17 mouse cellular contexts compared by ENCODE assay signal in genomic region chr4:82463189-82463715, GRCm38 (mm10).
A peak's percentile ranks its signal among the peaks of the same experiment; 100 is the strongest.
DNase-seq lines count a peak whose midpoint lies in the region; ATAC-seq and TF ChIP-seq lines count a peak whose summit lies in the region.
"Had no signal": no experiment of that assay in that cellular context is flagged by ENCODE, and none has a peak within 500 bp of the region (broad histone marks: within the 10 kb centered on the region; RNA-seq: fewer than 3 reads in every experiment).

No protein-coding gene starts in this region.

- H3K36me3 ChIP-seq in heart, embryonic 16.5 days (ENCODE audit: control insufficient read depth, insufficient read depth), result no peaks in the 10 kb centered on the region; the same call in 1 of the 2 replicates
- no peaks in the 10 kb centered on the region for H3K36me3 ChIP-seq in heart, embryonic 10.5 days
- no peaks in the 10 kb centered on the region for H3K36me3 ChIP-seq in intestine, embryonic 16.5 days (ENCODE audit: control insufficient read depth, insufficient read depth, low read length)
- H3K36me3 ChIP-seq in neural tube, embryonic 15.5 days, result no peaks in the 10 kb centered on the region
- H3K36me3 ChIP-seq: hindbrain, embryonic 15.5 days; liver, embryonic 15.5 days had no signal

- H3K4me3 ChIP-seq in heart, embryonic 16.5 days (ENCODE audit: low read length), result no peak overlapping the region
- no peak overlapping the region for H3K4me3 ChIP-seq in heart, embryonic 10.5 days
- H3K4me3 ChIP-seq in layer of hippocampus, adult 2 months, result no peak overlapping the region
- no peak overlapping the region for H3K4me3 ChIP-seq in intestine, embryonic 16.5 days (ENCODE audit: low read length)
- no peak overlapping the region for H3K4me3 ChIP-seq in neural tube, embryonic 15.5 days (replicated peaks)
- H3K4me3 ChIP-seq: gastrocnemius, adult 2 months; hindbrain, embryonic 15.5 days; liver, embryonic 15.5 days; megakaryocyte, embryonic 14.5 days had no signal

- H3K9ac ChIP-seq in heart, embryonic 16.5 days (ENCODE audit: low read length), result no peak overlapping the region
- H3K9ac ChIP-seq in intestine, embryonic 16.5 days (ENCODE audit: low read depth, low read length), result no peak overlapping the region
- no peak overlapping the region for H3K9ac ChIP-seq in neural tube, embryonic 15.5 days (replicated peaks)
- H3K9ac ChIP-seq: hindbrain, embryonic 15.5 days; liver, embryonic 15.5 days had no signal

- WGBS in heart, embryonic 16.5 days, result 58% methylated on average over 7 of the region's 7 CpGs
- 78% methylated on average over 7 of the region's 7 CpGs for WGBS in heart, embryonic 10.5 days
- 64% methylated on average over 7 of the region's 7 CpGs for WGBS in intestine, embryonic 16.5 days
- 38% methylated on average over 7 of the region's 7 CpGs for WGBS in neural tube, embryonic 15.5 days

- peak overlapping the region; percentile 56; the same call in 1 of the 2 replicates for H3K27ac ChIP-seq in heart, embryonic 16.5 days (ENCODE audit: low read length)
- no peak overlapping the region for H3K27ac ChIP-seq in heart, embryonic 10.5 days
- H3K27ac ChIP-seq in layer of hippocampus, adult 2 months, result 0 out of 2 replicates have a peak overlapping the region, but pooled peaks have one; percentile 14
- H3K27ac ChIP-seq in intestine, embryonic 16.5 days (ENCODE audit: low read length), result 0 out of 2 replicates have a peak overlapping the region, but pooled peaks have one; percentile 28
- peak overlapping the region; percentile 33; the same call in 1 of the 2 replicates for H3K27ac ChIP-seq in neural tube, embryonic 15.5 days (replicated peaks)
- H3K27ac ChIP-seq: hindbrain, embryonic 15.5 days; liver, embryonic 15.5 days had no signal

- no peaks in the 10 kb centered on the region for H3K9me3 ChIP-seq in heart, embryonic 16.5 days (replicated peaks; ENCODE audit: control insufficient read depth, low read length)
- H3K9me3 ChIP-seq in heart, embryonic 10.5 days, result no peaks in the 10 kb centered on the region
- no peaks in the 10 kb centered on the region for H3K9me3 ChIP-seq in intestine, embryonic 16.5 days (ENCODE audit: control insufficient read depth, low read length)
- no peaks in the 10 kb centered on the region for H3K9me3 ChIP-seq in neural tube, embryonic 15.5 days (replicated peaks)
- H3K9me3 ChIP-seq: hindbrain, embryonic 15.5 days; liver, embryonic 15.5 days had no signal

- no peak for DNase-seq in heart, embryonic 10.5 days (ENCODE audit: low spot score)
- no peak for DNase-seq in layer of hippocampus, adult 2 months (ENCODE audit: low spot score in 2 of 2)
- DNase-seq in layer of hippocampus, postnatal 10 days (ENCODE audit: low spot score in 2 of 2), result no peak
- DNase-seq in spleen, postnatal 10 days (ENCODE audit: low spot score in 2 of 2), result no peak
- DNase-seq: adrenal gland, postnatal 14 days; cerebellum, adult 8-10 months; gastrocnemius, adult 2 months; left cerebral cortex, postnatal 4 days; lung, postnatal 10 days; thymus, postnatal 14 days had no signal

- peaks cover 71% of the 10 kb centered on the region for H3K4me1 ChIP-seq in heart, embryonic 16.5 days (ENCODE audit: control insufficient read depth, insufficient read depth, low read length)
- peaks cover 61% of the 10 kb centered on the region for H3K4me1 ChIP-seq in heart, embryonic 10.5 days
- H3K4me1 ChIP-seq in intestine, embryonic 16.5 days (ENCODE audit: control insufficient read depth, insufficient read depth, low read length), result peaks cover 39% of the 10 kb centered on the region
- peaks cover 39% of the 10 kb centered on the region for H3K4me1 ChIP-seq in neural tube, embryonic 15.5 days
- H3K4me1 ChIP-seq: megakaryocyte, embryonic 14.5 days had no signal

- H3K4me2 ChIP-seq in heart, embryonic 16.5 days (ENCODE audit: low read depth, low read length), result no peak overlapping the region
- H3K4me2 ChIP-seq in intestine, embryonic 16.5 days (ENCODE audit: low read depth, low read length), result no peak overlapping the region
- H3K4me2 ChIP-seq in neural tube, embryonic 15.5 days, result no peak overlapping the region
- H3K4me2 ChIP-seq: hindbrain, embryonic 15.5 days; liver, embryonic 15.5 days had no signal

- no peak for ATAC-seq in heart, embryonic 16.5 days (replicated peaks; ENCODE audit: extremely low read depth, insufficient read depth, low FRiP score)
- no peak for ATAC-seq in intestine, embryonic 16.5 days
- no peak for ATAC-seq in neural tube, embryonic 15.5 days (ENCODE audit: low FRiP score)
- ATAC-seq: CD4-positive, CD25-positive, alpha-beta regulatory T cell, adult 4 months had no signal

- TF ChIP-seq CTCF in layer of hippocampus, adult 2 months (conservative IDR thresholded peaks at IDR 0.05), result no peak

- no peaks in the 10 kb centered on the region for H3K27me3 ChIP-seq in heart, embryonic 16.5 days (ENCODE audit: control insufficient read depth, insufficient read depth, low read length)
- H3K27me3 ChIP-seq in heart, embryonic 10.5 days (ENCODE audit: insufficient read depth, poor library complexity, severe bottlenecking), result no peaks in the 10 kb centered on the region
- no peaks in the 10 kb centered on the region for H3K27me3 ChIP-seq in intestine, embryonic 16.5 days (replicated peaks; ENCODE audit: control insufficient read depth, insufficient read depth, low read length)
- H3K27me3 ChIP-seq in neural tube, embryonic 15.5 days (replicated peaks), result no peaks in the 10 kb centered on the region
- H3K27me3 ChIP-seq: hindbrain, embryonic 15.5 days; liver, embryonic 15.5 days; megakaryocyte, embryonic 14.5 days had no signal
